Mouse (Mus musculus) C2C12 (cell line): ENCODE data around the gene Irf2.

Experiments used
- CEBPB ChIP-seq: IDR thresholded peaks from one replicate; pipeline ENCODE4 v1.6.1; 2011; ENCODE audit warnings: low read depth, mild to moderate bottlenecking, control low read depth, moderate library complexity
- CTCF ChIP-seq: IDR thresholded peaks from one replicate; pipeline ENCODE4 v1.5.1; 2011; ENCODE audit not compliant: control insufficient read depth, insufficient read depth, insufficient read length
- MAX ChIP-seq: IDR thresholded peaks from one replicate; pipeline ENCODE4 v1.6.1; 2011; ENCODE audit warnings: mild to moderate bottlenecking, control low read depth
- MYOD1 ChIP-seq: IDR thresholded peaks from one replicate; pipeline ENCODE4 v1.6.1; 2011; ENCODE audit warnings: low read depth; ENCODE audit not compliant: control insufficient read depth, insufficient read length
- MYOG ChIP-seq: IDR thresholded peaks from one replicate; pipeline ENCODE4 v1.6.1; 2011; ENCODE audit not compliant: control insufficient read depth, insufficient read length; ENCODE audit errors: extremely low read depth
- USF1 ChIP-seq: IDR thresholded peaks from one replicate; pipeline ENCODE4 v1.6.1; 2011; ENCODE audit warnings: low read depth, mild to moderate bottlenecking, control low read depth, moderate library complexity

DNA sequence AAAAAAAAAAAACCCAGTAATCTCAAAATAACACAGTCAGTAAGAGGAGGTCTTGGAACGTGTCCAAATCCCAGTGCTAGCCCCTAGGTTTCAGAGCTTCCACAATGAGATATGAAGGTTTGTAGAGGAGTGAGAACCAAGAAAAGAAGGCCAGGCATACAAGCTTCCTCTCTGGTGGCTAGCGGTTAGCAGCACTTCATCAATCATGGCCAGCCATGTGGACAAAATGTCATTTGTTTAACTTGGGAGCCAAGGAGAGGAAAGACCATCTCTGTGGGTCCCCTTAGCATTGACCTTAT, 79.4 kb downstream of the Irf2 start:
- no peak for TF ChIP-seq CTCF
- no peak for TF ChIP-seq USF1
- TF ChIP-seq MYOD1 = no peak
- TF ChIP-seq MYOG = no peak
- TF ChIP-seq MAX = no peak
- no peak for TF ChIP-seq CEBPB
